Mouse (Mus musculus): Measurements from ENCODE around the gene Tnfrsf19. TPM values are rescaled to one million over a fixed set of nuclear protein-coding genes. Genes with fewer than 3 reads are reported as not detected.

The Tnfrsf19 gene
- polyA plus RNA-seq, 1 experiment from 2014 or later = 99.6 TPM

DNA sequence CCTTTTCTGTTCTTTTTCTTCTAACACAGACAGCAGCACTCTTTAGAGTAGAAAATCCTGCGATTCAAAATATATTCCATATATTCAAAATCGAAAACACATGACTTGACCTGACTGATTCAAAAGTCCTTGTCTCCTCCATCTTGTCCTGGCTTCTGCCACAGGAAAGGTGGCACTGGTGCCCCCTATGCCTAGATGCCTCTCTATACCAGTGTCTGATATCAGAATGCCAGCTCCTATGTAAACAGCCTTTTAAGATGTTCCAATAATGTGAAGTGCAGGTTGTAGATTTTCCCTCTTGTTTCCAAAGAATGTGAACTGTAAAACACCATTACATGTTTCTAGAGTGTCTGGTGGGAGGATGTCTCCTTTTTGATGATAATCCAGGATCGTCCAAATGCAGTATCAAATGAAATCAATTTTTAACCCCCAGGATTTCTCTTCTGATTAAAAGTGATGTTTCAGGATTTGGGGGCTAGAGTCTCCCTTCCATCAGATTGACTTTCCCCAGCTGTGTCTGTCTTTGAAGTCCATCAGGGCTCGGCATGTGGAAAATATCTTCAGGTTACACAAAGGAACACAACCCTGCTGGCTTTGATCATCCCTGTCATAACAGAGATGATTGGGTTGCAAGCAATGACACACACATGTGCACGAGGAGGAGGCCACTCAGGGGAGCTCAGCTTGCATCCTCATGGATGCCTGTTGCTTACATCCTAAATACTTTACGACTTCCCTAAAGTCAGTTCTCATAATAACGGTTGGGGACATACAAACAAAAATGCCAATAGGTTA, 82.1 kb downstream of the Tnfrsf19 start:
- H3K27me3 ChIP-seq = no peaks in the 10 kb centered on the region
- H3K4me1 ChIP-seq = no peaks in the 10 kb centered on the region
- H3K9ac ChIP-seq = no peak overlapping the region
- peak; percentile 29; the same call in 1 of the 2 replicates for ATAC-seq (ENCODE audit: insufficient number of reproducible peaks, low FRiP score, low TSS enrichment, low read depth)
- no peak overlapping the region for H3K4me2 ChIP-seq (replicated peaks)
- no peak overlapping the region for H3K27ac ChIP-seq (replicated peaks)
- no peaks in the 10 kb centered on the region for H3K9me3 ChIP-seq (replicated peaks)
- peaks cover 13% of the 10 kb centered on the region; the same call in 1 of the 2 replicates for H3K36me3 ChIP-seq
- WGBS = 36% methylated on average over 7 of the region's 7 CpGs
- H3K4me3 ChIP-seq (replicated peaks) = no peak overlapping the region

DNA sequence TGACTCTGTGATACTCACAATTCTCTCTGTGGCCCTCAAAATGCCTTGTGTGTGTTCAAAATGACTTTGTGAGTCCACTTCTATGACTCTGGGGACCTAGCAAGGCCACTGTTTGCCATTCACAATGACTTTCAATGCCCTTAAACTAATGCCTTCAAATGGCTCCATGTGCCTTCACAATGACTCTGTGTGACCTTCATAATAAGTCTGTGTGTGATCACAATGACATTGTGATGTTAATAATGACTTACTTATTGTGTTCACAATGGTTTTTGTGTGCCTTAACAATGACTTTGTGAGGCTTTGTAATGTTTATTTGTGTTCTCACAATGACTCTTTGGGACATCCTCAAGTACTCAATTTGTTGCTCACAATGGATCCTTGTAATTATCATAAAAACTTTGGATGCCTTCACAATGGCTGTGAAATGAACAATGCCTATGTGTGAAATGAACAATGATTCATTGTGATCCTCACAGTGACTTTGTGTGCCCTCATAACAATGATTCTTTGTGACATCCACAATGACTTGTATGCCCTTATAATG, 88.6 kb downstream of the Tnfrsf19 start:
- no peaks in the 10 kb centered on the region for H3K27me3 ChIP-seq
- no peaks in the 10 kb centered on the region for H3K9me3 ChIP-seq (replicated peaks)
- H3K4me2 ChIP-seq (replicated peaks) = no peak overlapping the region
- H3K4me3 ChIP-seq (replicated peaks) = no peak overlapping the region
- H3K36me3 ChIP-seq = no peaks in the 10 kb centered on the region
- no peak overlapping the region for H3K27ac ChIP-seq (replicated peaks)
- ATAC-seq (ENCODE audit: insufficient number of reproducible peaks, low FRiP score, low TSS enrichment, low read depth) = no peak
- H3K9ac ChIP-seq = no peak overlapping the region
- H3K4me1 ChIP-seq = no peaks in the 10 kb centered on the region

DNA sequence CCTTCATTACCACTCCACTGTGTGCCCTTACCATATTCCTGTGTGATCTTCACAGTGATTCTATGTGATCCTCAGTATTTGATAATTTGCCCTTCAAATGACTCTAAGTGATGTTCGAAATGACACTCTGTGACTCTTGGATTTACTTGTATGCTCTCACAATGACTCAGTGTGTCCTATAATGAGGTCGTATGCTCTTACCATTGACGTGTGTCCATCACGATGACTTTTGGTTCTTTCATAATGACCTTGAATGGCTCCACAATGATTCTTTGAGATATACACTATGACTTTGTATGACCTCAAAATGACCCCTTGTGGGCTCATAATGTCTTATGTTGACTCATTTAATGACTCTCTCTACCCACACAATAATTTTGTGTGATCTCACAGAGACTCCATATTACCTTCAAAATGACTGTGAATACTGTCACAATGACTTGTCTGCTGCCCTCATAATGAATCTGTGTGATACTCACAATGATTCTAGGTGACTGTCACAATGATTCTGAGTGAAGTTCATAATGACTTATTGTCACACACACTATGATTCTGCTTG, 108.7 kb downstream of the Tnfrsf19 start:
- no peaks in the 10 kb centered on the region for H3K36me3 ChIP-seq
- H3K27me3 ChIP-seq = no peaks in the 10 kb centered on the region
- 91% methylated on average over 4 of the region's 4 CpGs for WGBS
- no peaks in the 10 kb centered on the region for H3K9me3 ChIP-seq (replicated peaks)
- H3K4me2 ChIP-seq (replicated peaks) = no peak overlapping the region
- H3K4me1 ChIP-seq = no peaks in the 10 kb centered on the region
- no peak for ATAC-seq (ENCODE audit: insufficient number of reproducible peaks, low FRiP score, low TSS enrichment, low read depth)
- no peak overlapping the region for H3K27ac ChIP-seq (replicated peaks)
- no peak overlapping the region for H3K9ac ChIP-seq
- H3K4me3 ChIP-seq (replicated peaks) = no peak overlapping the region

DNA sequence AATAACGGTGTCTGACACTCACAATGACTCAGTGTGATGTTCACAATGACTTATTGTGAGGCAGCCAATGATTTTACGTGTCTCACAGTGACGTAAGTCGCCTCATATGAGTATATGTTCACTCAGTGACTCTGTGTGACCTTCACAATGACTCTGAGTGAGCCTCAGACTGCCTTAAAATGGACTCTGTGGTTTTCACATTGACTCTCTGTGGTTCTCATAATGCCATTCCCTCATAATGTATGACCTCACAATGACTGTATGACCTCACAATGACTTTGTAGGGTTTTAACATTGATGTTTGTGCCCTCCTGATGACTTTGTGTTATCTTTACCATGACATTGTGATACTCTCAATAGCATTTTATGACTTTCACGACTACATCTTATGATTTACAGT, 110.6 kb downstream of the Tnfrsf19 start:
- Histone ChIP-seq H3K4me3 (replicated peaks) (no peak overlapping the region), H3K36me3 (no peaks in the 10 kb centered on the region), H3K9ac (no peak overlapping the region), H3K4me2 (replicated peaks) (no peak overlapping the region), H3K4me1 (no peaks in the 10 kb centered on the region), H3K27ac (replicated peaks) (no peak overlapping the region), H3K27me3 (no peaks in the 10 kb centered on the region), H3K9me3 (replicated peaks) (no peaks in the 10 kb centered on the region)
- 78% methylated on average over 5 of the region's 5 CpGs for whole genome bisulfite sequencing
- ATAC-seq (ENCODE audit: insufficient number of reproducible peaks, low FRiP score, low TSS enrichment, low read depth) = no peak

DNA sequence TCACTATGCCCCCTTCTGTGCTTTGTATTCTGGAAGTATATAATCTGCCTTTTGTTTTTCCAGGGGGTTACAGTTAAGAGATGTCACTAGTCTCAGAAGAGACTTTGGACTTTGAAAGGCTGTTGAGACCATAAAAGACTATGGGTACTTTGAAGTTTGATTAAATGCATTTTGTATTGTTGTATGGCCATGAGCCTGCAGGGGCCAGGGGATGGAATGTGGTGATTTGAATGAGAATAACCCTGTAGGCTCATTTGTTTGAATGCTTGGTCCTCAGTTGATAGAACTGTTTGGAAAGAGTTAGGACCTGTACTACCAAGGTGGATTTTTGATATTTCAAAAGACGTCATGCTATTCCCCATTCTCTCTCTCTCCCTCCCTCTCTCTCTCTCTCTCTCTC, 120.3 kb downstream of the Tnfrsf19 start:
- Histone ChIP-seq H3K4me2 (replicated peaks) (no peak overlapping the region), H3K27me3 (no peaks in the 10 kb centered on the region), H3K4me3 (replicated peaks) (no peak overlapping the region), H3K27ac (replicated peaks) (no peak overlapping the region), H3K9ac (no peak overlapping the region), H3K9me3 (replicated peaks) (no peaks in the 10 kb centered on the region), H3K36me3 (no peaks in the 10 kb centered on the region), H3K4me1 (no peaks in the 10 kb centered on the region)
- ATAC-seq (ENCODE audit: insufficient number of reproducible peaks, low FRiP score, low TSS enrichment, low read depth) = no peak
- 81% methylated on average over 1 of the region's 1 CpGs for WGBS

DNA sequence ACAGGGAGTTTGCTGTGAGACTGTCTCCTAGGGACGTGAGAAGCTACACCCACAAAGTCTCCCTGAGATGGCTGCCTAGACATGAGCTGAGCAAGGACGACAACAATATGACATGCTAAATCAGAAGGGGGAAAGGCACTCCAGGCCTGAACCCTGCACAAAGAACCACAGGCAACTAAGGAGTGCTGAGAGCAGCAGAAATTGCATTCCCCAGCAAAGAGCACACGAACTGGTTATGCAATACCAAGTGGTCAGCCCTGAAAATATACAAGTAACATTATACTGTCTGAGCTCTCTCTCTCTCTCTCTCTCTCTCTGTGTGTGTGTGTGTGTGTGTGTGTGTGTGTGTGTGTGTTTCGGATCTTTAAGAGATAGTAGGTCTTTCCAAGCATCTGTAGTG, 129.6 kb downstream of the Tnfrsf19 start:
- Histone ChIP-seq H3K27ac (replicated peaks) (peak overlapping the region; percentile 11; the same call in 1 of the 2 replicates), H3K9ac (no peak overlapping the region), H3K4me1 (0 out of 2 replicates have a peak, but pooled peaks cover 17% of the 10 kb centered on the region), H3K27me3 (no peaks in the 10 kb centered on the region), H3K4me3 (replicated peaks) (no peak overlapping the region), H3K9me3 (replicated peaks) (no peaks in the 10 kb centered on the region), H3K4me2 (replicated peaks) (no peak overlapping the region), H3K36me3 (no peaks in the 10 kb centered on the region)
- 24% methylated on average over 4 of the region's 4 CpGs for WGBS
- no peak; the same call in 1 of the 2 replicates for ATAC-seq (ENCODE audit: insufficient number of reproducible peaks, low FRiP score, low TSS enrichment, low read depth)

Other genes with a start within 250 kb of the Tnfrsf19 start
- gene Sacs, start 92.0 kb upstream of the Tnfrsf19 start, polyA plus RNA-seq (2015; fragmentation: Nextera tagmentation; extraction: Ambion mirVana) = 2.5 and 2.9 TPM in 2 replicates
- 11.1 and 16.8 TPM in 2 replicates for gene Sgcg, start 212.0 kb upstream of the Tnfrsf19 start, polyA plus RNA-seq (2015; fragmentation: Nextera tagmentation; extraction: Ambion mirVana)

All from embryonic facial prominence, embryonic 15.5 days (tissue).